Mouse (Mus musculus) common myeloid progenitor, adult 5-6 weeks (primary cell): ENCODE measurements around the gene Amt. TPM values are rescaled to one million over a fixed set of nuclear protein-coding genes. Genes with fewer than 3 reads are reported as not detected.

Source experiments
- ATAC-seq: replicated peaks from 2 replicates; pipeline ENCODE4 v1.8.0; 2016; ENCODE audit warnings: low read depth, mild to moderate bottlenecking, moderate TSS enrichment, inconsistent platforms; ENCODE audit not compliant: poor library complexity, severe bottlenecking
- total RNA-seq: library from RNA; stranded (forward); fragments of 200-1000, 187-1606 nt; gene quantifications from 2 replicates; pipeline ENCODE4 v1.2.3, GENCODE M21; 2017

The Amt gene
- total RNA-seq, 1 experiment from 2014 or later = not detected

DNA sequence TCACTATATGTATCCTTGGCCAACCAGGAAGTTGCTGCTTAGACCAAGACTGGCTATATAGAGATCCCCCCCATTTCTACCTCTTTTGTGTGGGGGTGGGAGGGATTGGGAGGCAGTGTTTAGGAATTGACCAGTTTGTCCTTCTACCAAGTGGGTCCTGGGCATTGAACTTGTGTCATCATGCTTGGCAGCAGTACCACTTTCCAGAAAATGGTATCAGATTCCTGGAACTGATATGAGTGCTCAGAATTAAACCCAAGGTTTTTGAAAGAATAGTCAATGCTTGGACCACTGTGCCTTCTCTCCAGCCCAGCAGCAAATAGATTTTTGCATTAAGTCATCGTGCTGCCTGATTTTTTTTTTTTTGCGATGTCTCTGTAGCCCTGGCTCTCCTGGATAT, 29.2 kb downstream of the Amt start:
- no peak for ATAC-seq

DNA sequence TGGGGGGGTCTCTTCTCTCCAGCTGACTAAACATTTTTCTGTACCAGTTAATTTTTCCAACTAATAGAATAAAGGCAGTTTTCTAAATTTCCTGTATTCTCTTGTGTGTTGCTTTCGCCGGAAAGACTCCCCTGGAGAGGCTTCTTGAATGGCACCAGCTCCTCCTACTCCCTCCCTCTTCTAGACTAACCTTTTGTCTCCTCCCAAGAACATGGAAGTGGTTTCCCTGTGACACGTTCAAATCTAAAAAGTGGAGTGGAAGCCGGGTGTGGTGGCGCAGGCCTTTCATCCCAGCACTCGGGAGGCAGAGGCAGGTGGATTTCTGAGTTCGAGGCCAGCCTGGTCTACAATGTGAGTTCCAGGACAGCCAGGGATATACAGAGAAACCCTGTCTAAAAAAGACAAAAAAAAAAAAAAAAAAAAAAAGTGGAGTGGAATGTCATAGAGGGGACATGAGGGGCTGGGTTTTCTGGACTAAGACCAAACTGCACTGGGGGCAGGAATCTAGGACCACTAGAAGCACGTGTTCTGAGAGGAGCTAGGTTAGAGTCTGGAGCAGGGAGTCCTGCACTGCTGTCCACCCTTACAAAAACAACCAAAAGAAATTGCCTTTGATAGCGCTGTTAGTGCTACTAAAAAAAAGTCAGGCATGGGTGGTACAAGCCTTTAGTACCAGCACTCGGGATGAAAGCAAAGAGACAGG, 41.3 kb downstream of the Amt start:
- no peak for ATAC-seq

DNA sequence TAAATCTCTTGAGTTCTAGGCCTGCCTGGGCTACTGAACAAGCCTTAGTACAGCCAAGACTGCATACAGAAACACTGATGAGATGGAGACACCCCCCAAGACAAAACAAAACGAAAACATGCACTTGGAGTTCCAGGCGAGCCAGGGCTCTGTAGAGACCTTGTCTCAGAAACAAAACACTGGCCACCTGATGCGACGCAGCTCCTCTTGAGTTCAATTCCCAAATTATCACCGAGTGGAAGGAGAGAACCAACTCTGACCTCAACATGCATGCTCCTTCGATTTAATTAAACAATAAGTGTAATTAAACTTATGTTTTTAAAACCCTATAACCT, 41.9 kb downstream of the Amt start:
- ATAC-seq = no peak

DNA sequence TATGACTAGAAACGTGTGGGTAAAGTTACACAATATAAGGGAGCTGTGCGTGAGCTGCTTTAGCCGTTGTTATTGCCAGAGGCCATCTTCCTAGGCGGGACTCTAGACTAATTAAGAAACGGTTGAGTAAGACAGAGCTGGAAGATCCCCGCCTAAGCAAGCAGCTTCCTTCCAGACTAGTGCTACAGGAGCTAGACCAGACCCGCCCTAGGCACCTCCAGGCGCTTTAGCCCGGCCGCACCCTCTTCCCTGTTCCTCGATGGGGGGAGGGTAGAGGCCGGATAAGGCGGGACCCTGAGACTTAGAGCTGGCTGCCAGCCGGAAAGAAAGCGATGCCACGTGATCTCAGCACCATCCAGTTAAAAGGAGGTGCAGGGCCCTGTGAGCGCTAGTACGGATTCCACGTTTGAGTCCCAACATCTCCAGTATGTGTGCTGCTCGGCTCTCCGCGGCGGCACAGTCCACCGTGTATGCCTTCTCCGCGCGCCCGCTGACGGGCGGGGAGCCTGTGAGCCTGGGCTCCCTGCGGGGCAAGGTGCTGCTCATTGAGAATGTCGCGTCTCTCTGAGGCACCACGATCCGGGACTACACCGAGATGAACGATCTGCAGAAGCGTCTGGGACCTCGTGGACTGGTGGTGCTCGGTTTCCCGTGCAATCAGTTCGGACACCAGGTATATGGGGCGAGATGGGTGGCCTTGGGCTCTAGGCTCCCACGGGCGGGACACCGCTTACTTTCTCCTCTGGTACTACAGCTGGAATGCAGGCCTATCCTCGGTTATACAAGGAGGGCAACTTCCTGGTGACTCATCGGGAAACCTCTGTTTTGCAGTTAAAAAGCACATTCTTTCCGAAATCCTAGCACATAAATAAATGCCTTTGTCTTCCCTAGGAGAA, 42.5 kb downstream of the Amt start, which contains the start of gene Gpx1:
Gpx1 (plus strand) TSS at position 18 of the 896 bp plus-strand sequence.
- peak; percentile 75 for ATAC-seq

DNA sequence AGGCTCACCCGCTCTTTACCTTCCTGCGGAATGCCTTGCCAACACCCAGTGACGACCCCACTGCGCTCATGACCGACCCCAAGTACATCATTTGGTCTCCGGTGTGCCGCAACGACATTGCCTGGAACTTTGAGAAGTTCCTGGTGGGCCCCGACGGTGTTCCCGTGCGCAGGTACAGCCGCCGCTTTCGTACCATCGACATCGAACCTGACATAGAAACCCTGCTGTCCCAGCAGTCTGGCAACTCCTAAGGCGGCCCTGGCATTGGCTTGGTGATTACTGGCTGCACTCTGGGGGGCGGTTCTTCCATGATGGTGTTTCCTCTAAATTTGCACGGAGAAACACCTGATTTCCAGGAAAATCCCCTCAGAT, 43.2 kb downstream of the Amt start:
- no peak for ATAC-seq

DNA sequence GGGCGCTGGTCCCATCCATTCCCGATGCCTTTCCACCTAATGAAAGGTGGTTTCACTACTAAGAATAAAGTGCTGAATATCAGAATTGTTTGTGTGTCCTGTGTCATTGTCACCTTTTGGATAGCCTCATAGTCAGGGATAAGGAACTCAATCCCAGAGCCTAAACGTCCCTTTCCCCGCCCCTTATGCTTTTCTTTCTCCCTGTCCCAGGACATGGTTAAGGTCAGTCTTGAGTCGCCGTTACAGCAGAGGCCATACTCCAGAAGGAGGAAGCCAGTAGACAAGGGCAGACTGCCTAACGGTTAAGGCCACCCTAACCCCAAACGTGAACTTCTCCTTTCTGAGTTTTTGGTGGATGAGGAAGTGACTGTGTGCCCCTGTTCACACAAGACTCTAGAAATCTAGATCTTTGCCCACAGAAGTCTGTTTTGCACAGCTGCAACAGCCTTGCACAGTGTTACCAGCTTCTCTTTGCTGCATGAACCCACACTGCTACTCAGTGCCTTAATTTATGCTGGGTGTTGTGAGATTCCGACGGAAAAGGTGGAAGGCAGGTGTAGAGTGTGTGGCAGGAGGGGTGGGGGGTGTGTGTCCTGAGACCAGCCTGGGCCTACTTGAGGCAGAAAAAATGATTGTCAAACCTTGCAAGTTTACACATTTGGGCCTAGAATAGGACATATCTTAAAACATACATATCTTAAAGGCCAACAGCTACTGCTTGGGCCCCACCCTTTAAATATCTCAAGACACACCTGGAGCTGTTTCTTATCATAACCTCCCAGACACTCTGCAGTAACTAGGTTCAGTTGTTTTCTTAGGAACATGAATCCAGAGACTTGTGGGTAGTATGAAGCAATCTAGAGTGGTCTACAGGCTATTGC, 43.8 kb downstream of the Amt start:
- peak; percentile 45 for ATAC-seq

DNA sequence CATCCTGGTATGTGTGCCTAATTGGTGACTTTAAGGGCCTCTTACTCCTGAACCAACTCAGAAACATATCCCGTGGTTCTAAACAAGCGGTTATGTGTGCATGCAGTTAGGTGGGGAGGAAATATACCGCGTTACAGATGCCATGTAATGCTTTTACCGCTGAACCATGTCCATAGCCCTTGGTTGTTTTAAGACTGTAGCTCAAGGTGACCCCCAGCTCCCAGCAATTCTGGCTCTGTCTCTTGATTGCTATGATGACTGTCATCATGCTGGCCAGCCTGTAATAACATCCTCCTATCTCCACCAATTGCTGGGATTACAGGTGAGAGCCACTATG, 44.5 kb downstream of the Amt start:
- ATAC-seq = no peak

DNA sequence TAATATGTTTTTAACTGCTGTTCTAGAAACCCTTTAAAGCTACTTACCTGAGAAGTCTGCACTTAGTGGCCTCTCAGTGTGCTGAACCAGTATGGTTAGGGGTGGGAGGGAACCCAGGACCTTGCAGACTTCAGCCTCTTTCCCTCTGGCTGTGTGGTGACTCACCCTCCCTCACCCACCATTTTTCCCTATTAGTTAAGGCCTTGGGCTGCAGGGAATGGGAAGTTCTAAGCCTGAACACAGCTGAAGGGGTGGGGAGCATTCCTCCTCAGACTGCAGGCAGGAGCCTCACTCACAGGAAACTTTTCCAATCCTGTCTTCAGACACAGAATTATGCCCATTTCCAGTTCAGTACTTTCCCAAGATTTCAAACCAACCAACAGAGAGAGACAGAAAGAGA, 45.1 kb downstream of the Amt start:
- ATAC-seq = no peak

DNA sequence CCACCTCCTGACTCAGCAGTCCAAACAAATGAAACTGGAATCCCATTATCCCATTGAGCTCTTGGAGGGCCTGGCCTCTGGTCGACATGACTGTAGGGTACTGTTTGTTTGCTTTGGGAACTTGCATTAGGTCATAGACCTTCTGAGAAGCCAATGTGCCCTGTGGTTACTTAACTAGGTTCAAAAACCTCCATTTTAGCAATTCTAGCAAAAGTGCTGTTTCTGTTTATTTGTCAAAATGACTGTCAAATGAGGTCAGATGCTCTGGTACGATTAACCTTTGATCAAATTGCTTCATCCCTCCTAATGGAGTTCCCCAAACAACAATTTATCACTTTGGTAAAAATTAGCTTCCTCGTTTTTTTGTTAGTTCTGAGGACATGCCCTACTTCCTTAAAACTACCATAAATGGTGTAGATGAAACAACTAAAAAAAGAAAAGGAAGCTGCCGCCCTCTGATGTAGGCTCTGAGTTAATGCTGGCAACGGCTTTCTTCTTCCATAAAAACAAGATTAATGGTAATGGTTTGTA, 45.7 kb downstream of the Amt start:
- no peak for ATAC-seq

DNA sequence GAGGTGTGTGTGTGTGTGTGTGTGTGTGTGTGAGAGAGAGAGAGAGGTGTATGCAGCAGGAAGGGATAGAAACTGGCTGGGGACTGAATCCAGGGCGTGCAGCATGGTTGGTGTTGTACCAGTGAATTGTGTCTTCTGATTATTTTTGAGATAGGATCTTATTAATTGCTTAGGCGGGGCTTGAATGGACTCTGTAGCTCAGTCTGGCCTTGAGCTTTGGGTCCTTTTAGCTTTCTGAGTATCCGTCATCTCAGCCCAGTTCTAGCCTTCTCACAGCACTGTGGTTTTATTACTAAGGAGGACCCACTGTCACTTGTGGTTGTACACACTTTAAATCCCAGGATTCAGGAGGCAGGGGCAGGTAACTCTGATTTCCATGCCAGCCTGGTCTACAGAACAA, 46.7 kb downstream of the Amt start:
- ATAC-seq = no peak

DNA sequence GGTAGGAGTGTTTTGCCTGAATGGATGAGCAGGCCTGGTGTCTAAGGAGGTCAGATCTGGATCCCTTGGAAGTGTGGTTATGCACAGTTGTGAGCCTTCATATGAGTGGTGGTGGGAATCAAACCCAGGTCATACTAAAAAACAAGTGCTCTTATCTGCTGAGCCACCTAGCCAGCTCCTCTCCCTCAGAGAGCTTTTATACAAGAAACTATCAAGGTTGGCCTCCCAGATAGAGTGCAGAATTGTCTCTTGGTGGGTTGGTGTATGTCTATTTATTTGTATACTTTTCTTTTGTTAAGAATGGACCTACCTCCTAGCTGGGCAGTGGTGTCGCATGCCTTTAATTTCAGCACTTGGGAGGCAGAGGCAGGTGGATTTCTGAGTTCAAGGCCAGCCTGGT, 47.2 kb downstream of the Amt start:
- no peak for ATAC-seq

DNA sequence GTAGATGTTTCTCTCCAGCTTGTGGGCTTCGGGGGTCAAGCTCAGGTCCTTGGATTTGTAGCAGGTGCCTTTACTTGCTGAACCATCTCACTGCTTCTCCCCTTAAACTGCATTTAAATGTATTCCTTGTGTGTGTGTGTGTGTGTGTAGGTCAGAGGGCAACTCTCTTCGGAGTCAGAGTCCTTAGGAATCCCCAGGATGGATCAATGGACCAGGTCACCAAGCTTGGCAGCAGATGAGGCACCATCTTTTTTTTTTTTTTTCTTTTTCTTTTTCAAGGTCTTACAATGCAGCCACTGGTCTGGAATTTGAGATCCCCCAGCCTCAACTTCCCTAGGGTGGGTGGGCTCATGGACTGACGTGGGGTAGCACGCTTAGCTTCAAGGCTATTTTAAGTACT, 47.8 kb downstream of the Amt start:
- ATAC-seq = no peak

DNA sequence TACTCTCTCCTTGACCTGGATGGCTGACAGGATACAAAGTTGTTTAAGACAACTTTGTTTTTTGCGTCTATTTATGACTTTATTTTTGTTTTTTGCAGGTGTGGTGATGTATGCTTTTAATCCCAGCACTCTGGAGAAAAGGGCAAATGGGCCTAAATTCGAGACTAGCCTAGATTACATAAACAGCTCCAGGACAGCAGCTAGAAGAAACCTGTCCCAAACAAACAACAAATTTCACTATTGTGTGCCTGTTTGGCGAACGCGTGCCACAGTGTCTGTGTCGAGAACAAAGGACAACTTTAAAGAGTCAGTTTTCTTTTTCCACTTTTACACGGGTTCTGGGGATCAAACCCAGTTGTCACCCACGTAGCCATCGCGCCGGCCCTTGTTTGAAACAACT, 50.4 kb downstream of the Amt start:
- ATAC-seq = no peak

DNA sequence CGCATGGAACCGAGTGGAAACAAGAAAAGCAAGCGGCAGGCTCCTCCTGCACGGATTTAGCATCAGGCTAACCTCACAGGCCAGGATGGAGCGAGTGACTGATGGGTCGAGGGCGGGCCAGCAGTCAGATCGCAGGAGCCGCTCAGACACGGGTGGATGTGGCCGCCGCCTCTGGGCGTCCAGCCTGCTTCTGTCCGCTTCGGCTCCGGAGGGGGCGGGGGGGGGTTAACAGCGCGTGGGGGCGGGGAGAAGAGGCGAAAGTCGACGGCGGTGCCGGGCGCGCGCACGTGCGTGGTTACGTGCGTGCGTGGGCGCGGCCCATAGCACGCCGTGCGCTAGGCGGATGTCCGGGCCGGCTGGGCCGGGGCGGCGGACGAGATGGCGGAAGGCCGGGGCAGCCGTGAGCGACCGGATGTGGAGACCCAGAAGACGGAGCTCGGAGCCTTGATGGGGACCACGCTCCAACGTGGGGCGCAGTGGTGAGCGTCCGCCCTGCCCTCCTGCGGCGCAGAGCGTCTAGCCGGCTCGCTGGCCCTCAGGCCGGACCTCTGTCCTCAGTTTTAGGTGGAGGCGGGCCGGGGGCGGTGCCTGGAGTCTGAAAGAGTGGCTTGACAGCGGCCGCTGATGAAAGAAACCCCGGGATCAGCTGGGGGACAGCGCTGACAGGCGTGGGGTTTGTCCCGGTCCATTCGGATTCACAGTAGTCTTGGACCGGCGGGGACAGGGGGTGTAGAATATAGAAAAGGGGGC, 51.1 kb downstream of the Amt start, which contains the start of gene Usp4:
Usp4 (plus strand) TSS at position 314 of the 750 bp plus-strand sequence.
- ATAC-seq = peak; percentile 76

DNA sequence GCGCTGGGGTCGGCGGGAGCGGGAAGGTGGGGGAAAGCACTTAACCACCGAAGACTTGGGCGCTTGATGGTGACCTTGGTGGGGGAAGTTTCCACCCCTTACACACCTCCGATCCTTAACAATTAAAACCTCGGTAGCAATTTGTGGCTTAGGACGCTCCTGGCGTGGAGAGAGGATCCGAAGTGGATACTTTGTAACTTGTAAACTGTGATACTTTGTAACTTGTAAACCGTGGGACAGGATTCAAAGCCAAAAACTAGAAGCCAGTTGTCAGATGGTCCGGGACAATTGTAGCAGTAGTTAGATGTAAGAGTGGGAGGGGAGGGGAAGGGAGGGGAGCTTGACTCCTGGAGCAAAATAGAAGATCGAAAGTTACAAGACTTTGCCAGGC, 51.6 kb downstream of the Amt start:
- peak; percentile 1; the same call in 1 of the 2 replicates for ATAC-seq

DNA sequence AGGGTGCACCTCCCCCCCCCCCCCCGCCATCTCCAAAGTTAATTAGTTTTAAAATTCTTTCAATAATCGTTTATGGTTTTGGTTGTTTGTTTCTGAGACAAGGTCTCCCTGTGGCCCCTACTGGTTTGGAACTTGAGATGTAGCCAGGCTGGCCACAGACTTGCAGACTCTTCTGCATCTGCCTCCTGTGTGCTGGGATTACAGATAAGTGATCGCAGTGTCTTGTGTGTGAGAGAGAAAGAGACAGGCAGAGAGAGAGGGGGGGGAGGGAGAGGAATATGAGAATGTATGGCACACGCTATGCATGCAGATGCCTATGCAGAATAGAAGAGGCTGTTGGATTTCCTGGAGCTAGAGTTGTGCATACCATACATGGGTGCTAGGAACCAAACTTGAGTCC, 53.1 kb downstream of the Amt start:
- no peak for ATAC-seq
